Mouse (Mus musculus) thymus, adult 2 months (tissue): ENCODE data around the gene Rapgef5.

Source experiments
- CTCF ChIP-seq: fragments of 200-500 bp; IDR thresholded peaks from 2 replicates; pipeline ENCODE4 v1.5.1; 2012; ENCODE audit warnings: mild to moderate bottlenecking, control low read depth, low read length, moderate library complexity, borderline replicate concordance; ENCODE audit not compliant: control insufficient read depth, poor library complexity, insufficient read depth; ENCODE audit errors: extremely low read depth
- POLR2A ChIP-seq: fragments of 200-500 bp; IDR thresholded peaks from 2 replicates; pipeline ENCODE4 v1.6.1; 2012; ENCODE audit warnings: mild to moderate bottlenecking, low read length, control low read depth, moderate library complexity; ENCODE audit not compliant: control insufficient read depth, poor library complexity, insufficient read depth; ENCODE audit errors: extremely low read depth

DNA sequence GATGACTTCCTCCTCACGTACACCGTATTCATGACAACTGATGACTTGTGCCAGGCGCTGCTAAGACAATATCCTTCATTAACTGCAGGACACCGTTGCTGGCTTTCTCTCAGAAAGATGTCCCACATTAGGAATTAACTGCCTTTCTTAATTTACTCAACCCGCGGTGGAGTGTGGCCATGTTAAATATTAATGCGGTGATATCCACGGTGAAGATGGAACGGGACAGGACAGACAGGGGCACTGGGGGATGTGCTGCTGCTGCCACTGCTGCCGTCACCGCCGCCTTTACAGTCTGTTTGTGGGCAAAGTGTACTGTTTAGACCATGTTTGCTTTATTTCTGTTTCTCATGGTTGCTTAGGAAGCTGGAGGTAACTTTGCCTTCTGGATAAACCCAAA lies 193.0 kb downstream of the Rapgef5 start:
- TF ChIP-seq CTCF: no peak
- no peak for TF ChIP-seq POLR2A
